Mouse (Mus musculus) megakaryocyte, embryonic 14.5 days (primary cell): ENCODE data around the gene Mapkap1. TPM values are rescaled to one million over a fixed set of nuclear protein-coding genes. Genes with fewer than 3 reads are reported as not detected.
A peak's percentile ranks its signal among the peaks of the same experiment; 100 is the strongest.

ENCODE experiments used
- H3K27me3 ChIP-seq: replicated peaks from 2 replicates; pipeline ENCODE3; 2012; ENCODE audit warnings: inconsistent platforms
- H3K36me3 ChIP-seq: replicated peaks from 2 replicates; pipeline ENCODE3; 2012; ENCODE audit warnings: low read length, inconsistent platforms, mixed read lengths
- H3K4me1 ChIP-seq: 2 replicates; pipeline ENCODE4 v1.6.1; 2012; ENCODE audit warnings: inconsistent platforms
- H3K4me3 ChIP-seq: replicated peaks from 2 replicates; pipeline ENCODE3; 2012; ENCODE audit warnings: moderate library complexity, mild to moderate bottlenecking, inconsistent platforms
- H3K9me3 ChIP-seq: 2 replicates; pipeline ENCODE4 v1.6.1; 2012; ENCODE audit warnings: inconsistent platforms
- FLI1 ChIP-seq: IDR thresholded peaks from 2 replicates; pipeline ENCODE4 v1.6.1; 2012; ENCODE audit warnings: low read length, inconsistent platforms, mixed read lengths
- GATA1 ChIP-seq: IDR thresholded peaks from 3 replicates; pipeline ENCODE4 v1.6.1; 2012; ENCODE audit warnings: mixed read lengths, low read length, inconsistent platforms, borderline replicate concordance
- polyA plus RNA-seq: library from polyadenylated mRNA; stranded (reverse); fragments of >175 nt; gene quantifications from 2 replicates; pipeline ENCODE4 v1.2.3, GENCODE M21; 2012; ENCODE audit warnings: low replicate concordance; ENCODE audit not compliant: insufficient read depth

Mapkap1 gene
- polyA plus RNA-seq, 1 experiment, result 72.5 TPM

- peaks cover 75% of the 10 kb centered on the region for H3K36me3 ChIP-seq
- no peak overlapping the region for H3K4me3 ChIP-seq
- peaks cover 33% of the 10 kb centered on the region for H3K4me1 ChIP-seq
These were observed 216.6 kb downstream of the Mapkap1 start for GRCm38 (mm10) chr2:34623181-34623580.

GRCm38 (mm10) chr2:34624076-34624475, 217.5 kb downstream of the Mapkap1 start:
- Histone ChIP-seq H3K36me3 (peaks cover 74% of the 10 kb centered on the region), H3K9me3 (no peaks in the 10 kb centered on the region), H3K4me1 (peaks cover 37% of the 10 kb centered on the region), H3K4me3 (no peak overlapping the region), H3K27me3 (peaks cover 3% of the 10 kb centered on the region)
- TF ChIP-seq FLI1 (no peak), GATA1 (no peak)

More at GRCm38 (mm10) chr2:34623181-34623580, 216.6 kb downstream of the Mapkap1 start:
- peaks cover 3% of the 10 kb centered on the region for H3K27me3 ChIP-seq
- TF ChIP-seq GATA1, result no peak
- TF ChIP-seq FLI1, result no peak
- no peaks in the 10 kb centered on the region for H3K9me3 ChIP-seq

- peak overlapping the region; percentile 83 for H3K4me3 ChIP-seq
- TF ChIP-seq FLI1 (no peak), GATA1 (no peak)
- H3K4me1 ChIP-seq, result peaks cover 41% of the 10 kb centered on the region
- H3K27me3 ChIP-seq, result peaks cover 20% of the 10 kb centered on the region
- H3K9me3 ChIP-seq, result no peaks in the 10 kb centered on the region
- peaks cover 40% of the 10 kb centered on the region for H3K36me3 ChIP-seq
These were observed 221.0 kb downstream of the Mapkap1 start for GRCm38 (mm10) chr2:34627328-34628226.

GRCm38 (mm10) chr2:34628903-34629540, 222.5 kb downstream of the Mapkap1 start:
- H3K9me3 ChIP-seq, result no peaks in the 10 kb centered on the region

GRCm38 (mm10) chr2:34629758-34630157, 223.2 kb downstream of the Mapkap1 start:
- Histone ChIP-seq H3K27me3 (peaks cover 29% of the 10 kb centered on the region), H3K9me3 (no peaks in the 10 kb centered on the region), H3K4me3 (no peak overlapping the region), H3K36me3 (peaks cover 20% of the 10 kb centered on the region), H3K4me1 (peaks cover 41% of the 10 kb centered on the region)
- TF ChIP-seq FLI1 (no peak), GATA1 (no peak)

More at GRCm38 (mm10) chr2:34628903-34629540, 222.5 kb downstream of the Mapkap1 start:
- Histone ChIP-seq H3K27me3 (peaks cover 29% of the 10 kb centered on the region), H3K36me3 (peaks cover 26% of the 10 kb centered on the region), H3K4me1 (peaks cover 41% of the 10 kb centered on the region), H3K4me3 (no peak overlapping the region)
- TF ChIP-seq GATA1 (no peak), FLI1 (no peak)

GRCm38 (mm10) chr2:34630445-34630844, 223.9 kb downstream of the Mapkap1 start:
- Histone ChIP-seq H3K36me3 (peaks cover 13% of the 10 kb centered on the region), H3K9me3 (no peaks in the 10 kb centered on the region), H3K4me3 (no peak overlapping the region), H3K4me1 (peaks cover 45% of the 10 kb centered on the region), H3K27me3 (peaks cover 31% of the 10 kb centered on the region)
- no peak for TF ChIP-seq GATA1
- no peak for TF ChIP-seq FLI1

GRCm38 (mm10) chr2:34632051-34632450, 225.5 kb downstream of the Mapkap1 start:
- no peak for TF ChIP-seq GATA1
- TF ChIP-seq FLI1, result no peak
- Histone ChIP-seq H3K27me3 (peaks cover 31% of the 10 kb centered on the region), H3K4me3 (no peak overlapping the region), H3K36me3 (no peaks in the 10 kb centered on the region), H3K4me1 (peaks cover 46% of the 10 kb centered on the region), H3K9me3 (no peaks in the 10 kb centered on the region)

GRCm38 (mm10) chr2:34635249-34636165, 228.9 kb downstream of the Mapkap1 start:
- Histone ChIP-seq H3K36me3 (no peaks in the 10 kb centered on the region), H3K9me3 (no peaks in the 10 kb centered on the region), H3K4me3 (no peak overlapping the region), H3K4me1 (peaks cover 33% of the 10 kb centered on the region), H3K27me3 (peaks cover 43% of the 10 kb centered on the region)
- TF ChIP-seq FLI1 (no peak), GATA1 (no peak)

- H3K27me3 ChIP-seq, result peaks cover 28% of the 10 kb centered on the region
- no peaks in the 10 kb centered on the region for H3K36me3 ChIP-seq
- peaks cover 4% of the 10 kb centered on the region; the same call in 1 of the 2 replicates for H3K9me3 ChIP-seq
- TF ChIP-seq FLI1 (no peak), GATA1 (no peak)
- H3K4me1 ChIP-seq, result peaks cover 42% of the 10 kb centered on the region
- peak overlapping the region; percentile 88 for H3K4me3 ChIP-seq
These were observed 232.5 kb downstream of the Mapkap1 start for GRCm38 (mm10) chr2:34638955-34639650.
